Mouse (Mus musculus): ENCODE data around the gene Fam3b. TPM values are rescaled to one million over a fixed set of nuclear protein-coding genes. Genes with fewer than 3 reads are reported as not detected.

The Fam3b gene
- total RNA-seq, 2 experiments from 2014 or later: not detected

DNA sequence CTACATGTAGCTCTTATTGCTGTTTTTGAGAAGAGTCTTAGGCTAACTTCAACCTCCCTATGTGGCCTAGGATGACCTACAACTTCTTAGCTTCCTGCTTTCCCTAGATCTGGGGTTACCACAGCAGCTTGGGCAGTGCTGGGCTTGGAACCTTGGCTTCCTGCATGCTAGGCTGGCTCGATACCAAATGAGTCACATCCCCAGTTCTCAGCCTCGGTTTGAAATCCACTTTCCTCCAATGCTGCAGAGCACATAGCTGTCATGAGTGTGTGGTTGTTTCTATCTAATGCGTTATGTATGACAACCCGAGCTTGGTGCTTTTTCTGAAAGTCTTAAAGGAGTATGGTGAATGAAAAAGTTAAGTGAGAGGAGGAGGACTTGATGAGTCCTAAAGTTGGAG lies 83.3 kb downstream of the Fam3b start:
- intact Hi-C loops (cut with DNase I): loop anchor here (2.0 kb wide), 1 partner anchor 75 kb away; the partner anchor contains the start of gene Bace2
- peak; percentile 46 to 54 for DNase-seq (ENCODE audit: low spot score in 2 of 2)

DNA sequence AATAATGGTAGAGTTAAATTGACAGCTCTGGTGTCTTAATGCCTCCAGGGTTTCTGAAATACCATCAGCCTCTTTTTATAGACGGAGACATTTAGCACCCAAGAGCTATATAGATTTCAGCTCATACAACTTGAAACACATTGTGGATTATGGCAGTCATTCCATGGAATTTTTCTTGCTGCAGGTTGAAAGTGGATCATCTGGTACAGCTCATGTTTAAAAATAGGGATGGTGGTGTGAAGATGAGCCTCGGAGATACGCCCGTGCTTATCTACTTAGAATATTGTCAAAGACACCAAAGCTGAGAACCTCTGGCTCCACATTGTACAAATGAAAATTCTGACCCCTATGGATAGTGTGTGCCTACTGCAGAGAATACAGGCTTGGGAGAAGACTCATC lies 84.5 kb downstream of the Fam3b start:
- DNase-seq (ENCODE audit: low spot score in 2 of 2): peak in 1 of 2 experiments; percentile 28

DNA sequence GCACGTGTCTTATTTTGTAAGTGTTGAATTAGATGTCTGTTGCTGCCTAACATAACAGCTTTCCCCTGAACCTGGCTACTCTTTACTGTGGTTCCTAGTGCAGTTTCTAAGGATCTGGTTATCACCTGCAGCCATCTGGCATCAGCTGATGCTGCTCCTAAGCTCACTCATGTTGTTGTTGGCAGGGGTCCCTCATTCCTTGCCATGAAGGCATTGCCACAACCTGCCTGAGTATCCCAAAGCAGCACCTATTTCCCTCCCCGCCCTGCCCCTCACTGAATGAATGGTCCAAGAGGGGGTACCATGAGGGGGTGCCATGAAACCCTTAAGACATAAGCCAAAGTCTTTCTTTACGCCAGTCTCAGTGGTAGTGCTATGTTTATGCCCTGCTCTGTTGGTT lies 86.6 kb downstream of the Fam3b start:
- DNase-seq (ENCODE audit: low spot score in 2 of 2): no peak
- intact Hi-C loops (cut with DNase I): no loop called here

More for the DNA sequence above, 84.5 kb downstream of the Fam3b start:
- intact Hi-C loops (cut with DNase I): loop anchor here (2.0 kb wide), 1 partner anchor 73 kb away; the partner anchor contains the start of gene Bace2

DNA sequence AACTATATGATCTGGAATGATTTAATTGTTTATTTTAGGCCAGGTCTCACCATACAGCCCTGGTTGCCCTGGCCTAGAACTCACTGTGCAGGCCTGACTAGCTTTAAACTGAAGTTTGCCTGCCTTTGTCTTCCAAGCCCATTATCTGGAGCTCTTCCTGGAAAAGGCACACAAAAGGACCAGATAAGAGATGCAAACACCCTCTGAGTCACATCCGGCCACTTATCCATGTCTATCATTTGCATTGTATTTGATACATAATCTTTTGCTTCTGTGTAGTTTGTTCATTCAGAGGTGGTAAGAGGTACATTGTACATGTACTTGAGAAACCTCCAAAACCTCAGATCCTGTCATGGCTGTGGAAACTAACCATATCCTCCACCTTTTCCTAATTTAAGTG lies 91.0 kb downstream of the Fam3b start:
- DNase-seq (ENCODE audit: low spot score in 2 of 2): no peak
- intact Hi-C loops (cut with DNase I): no loop called here

DNA sequence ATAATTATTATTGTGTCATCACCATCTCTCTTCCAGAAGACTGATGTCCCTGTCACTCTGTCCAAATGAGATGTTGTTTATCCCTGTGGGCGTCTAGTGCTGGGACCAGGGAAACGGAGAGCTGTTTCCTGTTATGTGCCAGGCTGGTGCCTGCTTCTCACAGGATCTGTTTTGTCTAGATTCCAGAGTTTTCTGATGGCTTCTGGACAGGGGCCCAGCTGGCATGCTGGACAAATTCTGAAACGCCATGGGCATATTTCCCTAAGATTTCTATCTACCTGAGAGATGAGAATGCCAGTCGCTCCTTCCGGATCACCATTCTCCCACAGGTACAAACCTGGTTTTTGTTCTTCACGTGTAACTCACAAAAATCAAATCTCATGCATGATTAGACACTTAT lies 92.9 kb downstream of the Fam3b start:
- DNase-seq (ENCODE audit: low spot score in 2 of 2): no peak
- intact Hi-C loops (cut with DNase I): no loop called here

Other genes starting within 250 kb of the Fam3b start
- gene Bace2, start 158.1 kb downstream of the Fam3b start, total RNA-seq (2021): 10 to 100 TPM in 1 of 2 experiments, 1 to 10 TPM in 1; 3.6 to 10.9 TPM
- 1 to 10 TPM; 1.4 to 1.8 TPM for gene Mx1, start 51.9 kb downstream of the Fam3b start, total RNA-seq (2021)
- not detected for gene Tmprss2, start 96.4 kb upstream of the Fam3b start, total RNA-seq (2021)
- gene Ripk4, start 249.0 kb upstream of the Fam3b start, total RNA-seq (2021): under 1 TPM; 0.27 to 0.52 TPM

Measured in left cerebral cortex, postnatal 36 days (tissue).